Mouse (Mus musculus): ENCODE results near the gene Hacd2.

Hacd2 gene

GRCm38 (mm10) chr16:35055194-35055506 is 32.9 kb downstream of the Hacd2 start:
- DNase-seq (ENCODE audit: low spot score) = no peak

GRCm38 (mm10) chr16:35055861-35056260 is 33.6 kb downstream of the Hacd2 start:
- no peak for DNase-seq (ENCODE audit: low spot score)

DNA sequence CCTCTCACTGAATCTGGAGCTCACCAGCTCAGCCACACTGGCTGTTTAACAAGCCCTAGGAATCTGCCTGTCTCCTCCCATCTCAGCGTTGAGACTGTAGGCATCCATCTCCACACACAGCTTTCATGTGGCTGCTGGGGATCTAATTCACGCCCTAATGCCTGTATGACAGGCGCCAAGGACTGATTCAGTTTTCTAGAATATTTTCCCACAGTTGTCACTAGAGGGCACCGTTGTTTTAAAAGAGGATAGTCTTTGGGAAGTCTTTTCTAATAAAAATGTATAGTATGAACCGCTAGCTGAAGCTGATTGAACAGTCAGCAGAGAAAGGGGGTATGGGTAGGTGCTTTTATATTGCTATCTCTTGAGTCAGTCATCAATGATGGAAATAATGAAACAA is 34.1 kb downstream of the Hacd2 start:
- DNase-seq (ENCODE audit: low spot score) = peak; percentile 54

GRCm38 (mm10) chr16:35056786-35057185 is 34.6 kb downstream of the Hacd2 start:
- no peak for DNase-seq (ENCODE audit: low spot score)

GRCm38 (mm10) chr16:35061017-35061416 is 38.8 kb downstream of the Hacd2 start:
- peak; percentile 48 for DNase-seq (ENCODE audit: low spot score)

- no peak for DNase-seq (ENCODE audit: low spot score)
Observed at GRCm38 (mm10) chr16:35065724-35066123, 43.5 kb downstream of the Hacd2 start.

DNA sequence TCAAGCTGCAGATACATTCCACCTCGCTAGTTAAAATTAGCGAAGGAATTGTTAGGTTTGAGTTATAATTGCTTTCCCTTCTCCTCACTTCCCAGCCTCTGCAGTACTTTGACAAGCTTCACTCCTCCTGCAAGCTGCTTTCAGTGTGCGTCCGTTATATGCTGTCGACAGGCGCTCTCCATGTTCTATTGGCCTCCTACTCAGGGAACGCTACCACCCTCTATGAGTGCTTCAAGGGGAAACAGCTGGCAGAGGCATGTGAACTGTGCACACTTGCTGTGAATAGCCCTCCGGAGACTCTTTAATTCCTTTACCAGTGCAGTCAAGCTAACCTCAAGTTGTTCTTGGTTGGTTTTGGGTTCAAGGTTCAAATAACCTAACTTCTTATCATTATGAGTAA is 44.9 kb downstream of the Hacd2 start:
- DNase-seq (ENCODE audit: low spot score) = peak; percentile 56

GRCm38 (mm10) chr16:35067631-35068030 is 45.4 kb downstream of the Hacd2 start:
- no peak for DNase-seq (ENCODE audit: low spot score)

DNA sequence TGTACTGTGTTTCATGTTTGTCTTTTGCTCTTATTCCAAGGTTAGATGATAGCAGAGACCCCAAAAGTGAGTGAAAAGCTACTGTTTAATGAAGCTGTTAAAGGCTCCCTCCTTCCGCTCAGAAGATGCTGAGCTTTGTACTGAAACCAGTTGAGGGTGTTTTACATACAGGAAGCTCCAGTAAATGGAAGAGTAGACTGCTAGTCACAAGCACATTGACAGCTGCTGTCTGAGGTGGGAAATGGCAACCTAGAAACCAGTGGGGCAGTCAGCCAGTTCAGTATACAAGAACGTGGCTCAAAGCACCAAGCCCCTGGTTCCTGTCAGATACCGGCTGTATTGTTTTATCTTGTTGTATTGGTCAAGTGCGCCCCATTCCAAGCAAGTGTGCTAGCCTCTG is 46.7 kb downstream of the Hacd2 start:
- DNase-seq (ENCODE audit: low spot score) = no peak

DNA sequence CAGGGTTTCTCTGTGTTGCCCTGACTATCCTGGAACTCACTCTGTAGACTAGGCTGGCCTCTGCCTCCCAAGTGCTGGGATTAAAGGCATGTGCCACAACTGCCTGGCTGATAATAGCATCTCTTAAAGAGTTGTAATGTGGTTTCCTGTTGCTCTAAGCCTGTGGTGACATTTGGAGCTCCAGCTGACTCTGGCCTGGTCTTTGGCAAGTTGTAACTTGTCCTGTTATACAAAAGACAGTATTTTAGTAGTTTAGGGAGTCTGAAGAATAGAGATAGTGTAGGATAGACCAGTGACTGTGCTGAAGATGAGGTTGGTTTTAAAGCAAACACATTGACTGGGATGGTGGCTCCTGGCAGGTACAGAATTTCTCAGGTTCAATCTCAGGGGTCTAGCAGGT is 52.2 kb downstream of the Hacd2 start:
- no peak for DNase-seq (ENCODE audit: low spot score)

DNA sequence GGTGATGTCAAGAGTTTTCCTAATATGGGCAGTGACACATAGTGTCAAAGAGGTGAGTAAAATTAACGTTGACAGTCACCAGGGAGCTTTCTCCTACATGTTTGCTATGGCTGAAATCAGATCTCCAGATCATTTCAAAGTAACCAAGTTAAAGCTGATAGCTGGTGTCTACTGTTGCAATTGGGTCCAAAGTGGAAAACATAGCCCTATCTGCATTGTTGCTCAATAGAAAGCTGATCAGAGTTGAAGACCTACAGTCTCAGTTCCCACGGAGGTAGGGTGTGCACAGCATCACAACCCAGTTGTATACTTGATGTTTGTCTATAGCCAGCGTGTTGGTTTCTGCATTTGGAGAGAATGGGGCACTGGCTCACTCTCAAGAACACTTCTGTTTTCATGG is 53.4 kb downstream of the Hacd2 start:
- DNase-seq (ENCODE audit: low spot score) = no peak

DNA sequence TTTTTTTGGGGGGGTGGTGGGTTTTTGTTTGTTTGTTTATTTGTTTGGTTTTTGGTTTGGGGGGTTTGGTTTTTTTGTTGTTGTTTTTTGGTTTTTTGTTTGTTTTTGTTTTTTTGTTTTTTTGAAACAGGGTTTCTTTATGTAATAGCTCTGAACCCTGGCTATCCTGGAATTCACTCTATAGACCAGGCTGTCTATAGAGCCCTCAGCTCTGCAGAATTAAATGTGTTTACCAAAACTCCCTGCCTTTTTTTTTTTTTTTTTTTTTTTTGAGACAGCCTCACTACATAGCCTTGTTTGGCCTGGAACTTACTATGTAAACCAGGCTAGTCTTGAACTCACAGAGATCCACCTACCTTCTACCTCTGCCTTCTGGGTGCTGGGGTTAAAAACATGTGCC is 71.3 kb downstream of the Hacd2 start:
- no peak for DNase-seq (ENCODE audit: low spot score)

DNA sequence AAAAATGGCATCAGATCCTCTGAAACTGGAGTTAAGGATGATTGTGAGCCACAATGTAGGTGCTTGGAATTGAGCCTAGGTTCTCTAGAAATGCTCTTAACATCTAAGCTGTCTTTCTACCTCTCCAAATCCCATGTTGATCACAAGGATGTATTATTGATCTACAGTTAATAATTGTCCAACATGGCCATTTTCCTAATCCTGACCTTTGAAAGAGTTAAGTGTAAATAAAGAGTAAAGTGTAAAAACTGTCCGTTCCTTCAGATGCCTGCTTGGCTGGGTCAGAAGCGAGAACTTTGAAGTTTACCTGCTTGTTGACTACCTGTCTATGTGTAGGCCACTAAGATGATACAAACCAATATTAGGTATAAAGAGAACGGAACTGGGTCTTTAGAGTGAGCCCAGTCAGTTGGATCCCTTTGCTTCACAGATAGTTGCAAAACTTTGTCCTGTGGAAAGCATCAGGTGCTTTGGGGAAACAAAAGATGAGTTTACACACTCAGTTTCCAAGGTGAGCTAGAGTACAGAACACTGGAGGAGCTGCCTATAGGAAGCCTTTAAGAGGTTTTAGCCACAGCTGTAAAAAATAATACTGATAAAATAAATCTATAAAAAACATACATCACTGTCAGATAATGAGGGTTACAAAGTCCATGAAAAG is 75.8 kb downstream of the Hacd2 start:
- DNase-seq (ENCODE audit: low spot score) = no peak

DNA sequence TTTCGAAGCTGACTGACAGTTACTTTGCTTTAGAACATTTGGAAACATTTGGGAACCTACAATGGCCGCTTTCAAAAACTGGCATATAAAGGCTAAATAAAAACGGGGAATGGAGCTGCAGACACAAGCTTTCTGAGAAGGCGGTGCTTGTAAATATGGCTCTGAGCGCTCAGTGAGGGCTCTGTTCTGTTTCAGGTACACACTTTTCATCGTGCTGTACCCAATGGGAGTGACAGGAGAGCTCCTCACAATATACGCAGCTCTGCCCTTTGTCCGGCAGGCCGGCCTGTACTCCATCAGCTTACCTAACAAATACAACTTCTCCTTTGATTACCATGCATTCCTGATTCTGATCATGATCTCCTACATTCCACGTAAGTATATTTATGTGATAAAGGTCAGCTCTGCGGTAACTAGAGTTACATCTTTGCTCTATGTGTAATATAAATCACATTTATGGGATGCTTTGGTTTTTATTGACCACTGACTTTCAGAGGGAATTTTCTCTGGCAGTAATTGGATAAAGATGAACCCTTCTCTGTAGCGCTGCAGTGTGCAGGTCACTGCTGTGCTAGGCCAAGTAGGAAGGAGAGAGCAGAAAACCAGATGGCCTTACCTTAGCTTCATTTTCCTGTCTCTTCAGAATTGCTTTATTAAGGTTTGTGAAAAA is 79.7 kb downstream of the Hacd2 start:
- peak; percentile 8 for DNase-seq (ENCODE audit: low spot score)

- no peak for DNase-seq (ENCODE audit: low spot score)
Observed at GRCm38 (mm10) chr16:35102866-35103620, 80.8 kb downstream of the Hacd2 start.

DNA sequence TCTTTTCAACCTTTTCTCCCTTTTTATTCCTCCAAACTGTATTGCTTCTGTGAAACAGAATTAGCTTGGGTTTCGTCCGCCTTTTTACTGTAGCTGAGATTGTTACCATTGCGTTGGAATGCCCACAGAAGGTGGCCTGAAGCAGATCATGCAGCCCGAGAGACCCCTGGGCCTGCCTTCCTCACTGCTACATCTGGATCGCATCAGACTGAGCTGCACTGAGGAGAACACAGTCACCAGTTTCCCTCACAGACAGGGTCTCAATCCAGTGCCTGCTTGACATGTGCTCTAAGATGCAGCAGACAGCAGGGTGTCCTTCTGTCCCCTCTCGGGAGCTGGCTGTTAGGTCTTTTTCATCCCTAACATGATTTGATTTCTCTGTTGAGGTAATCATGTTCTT is 85.8 kb downstream of the Hacd2 start:
- peak; percentile 66 for DNase-seq (ENCODE audit: low spot score)

DNA sequence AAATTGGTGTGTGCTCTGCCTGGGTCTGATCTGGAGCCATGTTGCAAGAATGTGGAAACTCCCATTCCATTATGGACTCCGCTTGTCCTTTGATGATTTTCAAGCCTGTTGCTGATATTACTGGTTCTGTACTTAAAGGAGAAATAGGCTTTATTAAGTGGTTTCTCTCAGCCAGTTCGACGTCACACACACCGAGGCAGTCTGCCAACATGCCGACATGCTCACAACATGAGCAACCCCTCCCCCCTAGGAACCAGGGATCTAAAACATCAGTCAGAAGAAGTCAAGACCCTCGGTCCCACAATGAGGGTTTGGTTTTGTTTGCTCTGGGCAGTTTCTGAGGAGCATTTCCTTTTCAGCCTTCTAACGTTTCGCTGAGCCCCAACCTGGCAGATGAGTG is 86.9 kb downstream of the Hacd2 start:
- peak; percentile 29 for DNase-seq (ENCODE audit: low spot score)

GRCm38 (mm10) chr16:35109656-35110291 is 87.5 kb downstream of the Hacd2 start:
- peak; percentile 48 for DNase-seq (ENCODE audit: low spot score)

DNA sequence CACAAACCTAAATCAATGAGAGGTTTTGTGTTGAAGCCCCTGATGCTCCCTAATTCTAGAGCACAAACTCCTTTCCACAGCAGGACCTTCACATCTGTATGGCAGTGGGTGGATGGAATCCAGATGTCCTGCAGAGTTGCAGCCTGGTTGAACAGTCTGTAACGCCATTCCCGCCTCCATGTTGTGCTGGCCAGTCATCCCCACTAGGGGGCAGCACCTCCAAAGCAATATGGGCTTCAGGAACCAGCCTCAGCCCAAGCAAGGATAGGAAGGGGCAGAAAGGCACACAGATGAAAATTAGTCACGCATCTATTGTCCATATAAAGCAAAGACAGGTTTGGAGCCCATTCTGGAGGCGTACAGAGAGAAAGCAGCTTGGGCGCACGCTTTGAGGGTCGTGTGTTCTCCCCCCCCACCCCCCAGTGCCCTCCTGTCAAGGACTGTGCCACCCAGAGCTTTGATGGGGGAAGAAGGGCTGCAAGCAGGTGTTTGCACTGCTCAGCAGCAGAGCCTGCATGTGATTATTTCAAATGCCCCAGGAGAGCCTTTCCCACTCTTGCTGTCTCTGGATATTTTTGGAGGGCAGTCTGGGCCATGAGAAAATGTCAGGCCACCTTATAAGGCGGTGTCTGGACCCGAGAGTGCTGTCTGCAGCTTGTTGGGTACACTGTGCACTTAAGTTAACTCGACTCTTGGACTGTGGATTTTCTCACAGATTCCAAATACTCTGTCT is 88.3 kb downstream of the Hacd2 start:
- peak; percentile 95 for DNase-seq (ENCODE audit: low spot score)

- DNase-seq (ENCODE audit: low spot score) = no peak
Observed at GRCm38 (mm10) chr16:35111143-35111620, 89.0 kb downstream of the Hacd2 start.

- DNase-seq (ENCODE audit: low spot score) = no peak
Observed at GRCm38 (mm10) chr16:35113496-35113895, 91.3 kb downstream of the Hacd2 start.

GRCm38 (mm10) chr16:35116328-35116956 is 94.2 kb downstream of the Hacd2 start:
- DNase-seq (ENCODE audit: low spot score) = no peak

Measured in embryo, embryonic 10 days (tissue).